20 mouse cellular contexts compared by ENCODE assay signal in genomic region chr2:91223614-91224013, GRCm38 (mm10). TPM values are rescaled to one million over a fixed set of nuclear protein-coding genes. Genes with fewer than 3 reads are reported as not detected.
DNase-seq lines count a peak whose midpoint lies in the region; TF ChIP-seq lines count a peak whose summit lies in the region.
"Had no signal": no experiment of that assay in that cellular context is flagged by ENCODE, and none has a peak within 500 bp of the region (broad histone marks: within the 10 kb centered on the region; RNA-seq: fewer than 3 reads in every experiment).

No protein-coding gene starts in this region.

- DNase-seq in gastrocnemius, adult 2 months = no peak
- DNase-seq in gastrocnemius, adult 8-10 months (ENCODE audit: low spot score in 2 of 2) = no peak
- DNase-seq in layer of hippocampus, adult 2 months (ENCODE audit: low spot score in 2 of 2) = no peak
- no peak for DNase-seq in layer of hippocampus, adult 9-10 months (ENCODE audit: low spot score)
- peak; percentile 20 for DNase-seq in ES-CJ7 (ENCODE audit: low read depth, low spot score)
- DNase-seq in neural tube, embryonic 10.5 days (ENCODE audit: extremely low spot score, low spot score) = no peak
- DNase-seq: adrenal gland, postnatal 10 days; cerebellum, adult 8-10 months; embryo, embryonic 11 days; kidney, postnatal 25 days; lung, adult 2 months; midbrain, embryonic 14.5 days; right cerebral cortex, adult 18-20 months; spleen, adult 18-20 months had no signal

- TF ChIP-seq POLR2A in cortical plate, adult 2 months (IDR thresholded peaks at IDR 0.05; ENCODE audit: extremely low read depth, insufficient read depth, low read length) = no peak

- no peaks in the 10 kb centered on the region for H3K4me1 ChIP-seq in cortical plate, adult 2 months (ENCODE audit: control insufficient read depth, insufficient read depth, low read length)
- H3K4me1 ChIP-seq: embryonic facial prominence, embryonic 15.5 days; hindbrain, embryonic 12.5 days; intestine, embryonic 15.5 days; stomach, embryonic 15.5 days had no signal

- intact Hi-C loops in gastrocnemius, adult 2 months (cut with DNase I) = no loop called here

- H3K4me3 ChIP-seq in gastrocnemius, adult 2 months = no peak overlapping the region
- H3K4me3 ChIP-seq in layer of hippocampus, adult 2 months = no peak overlapping the region
- no peak overlapping the region for H3K4me3 ChIP-seq in cortical plate, adult 2 months (ENCODE audit: insufficient read depth, low read length)
- H3K4me3 ChIP-seq: embryonic facial prominence, embryonic 15.5 days; hindbrain, embryonic 12.5 days; intestine, embryonic 15.5 days; stomach, embryonic 15.5 days had no signal

- H3K27ac ChIP-seq in gastrocnemius, adult 2 months = no peak overlapping the region
- H3K27ac ChIP-seq in layer of hippocampus, adult 2 months = no peak overlapping the region
- no peak overlapping the region for H3K27ac ChIP-seq in cortical plate, adult 2 months (ENCODE audit: insufficient read depth, low read length)
- H3K27ac ChIP-seq: embryonic facial prominence, embryonic 15.5 days; hindbrain, embryonic 12.5 days; intestine, embryonic 15.5 days; macrophage; stomach, embryonic 15.5 days had no signal

- peak; percentile 42 for TF ChIP-seq CTCF in gastrocnemius, adult 2 months (IDR thresholded peaks at IDR 0.05)
- peak; percentile 71 for TF ChIP-seq CTCF in layer of hippocampus, adult 2 months (conservative IDR thresholded peaks at IDR 0.05)
- TF ChIP-seq CTCF in cortical plate, adult 2 months (IDR thresholded peaks at IDR 0.05; ENCODE audit: extremely low read depth, insufficient read depth, low read length) = peak; percentile 45

RNA-seq across cellular contexts. Expression of gene Ddb2, which starts 13.2 kb away (rescaled TPM):
- total RNA-seq in gastrocnemius, adult 2 months (2021) = 1 to 10 TPM; 2.6 to 2.8 TPM
- total RNA-seq in gastrocnemius, adult 8-10 months (2022) = 1 to 10 TPM; 1.2 to 3.5 (median 2.0) TPM
- total RNA-seq in layer of hippocampus, adult 2 months (2021) = 10 to 100 TPM; 12.9 to 13.1 TPM
- polyA plus RNA-seq in cortical plate, adult 2 months (2012; rRNA removed) = 37.4 and 41.3 TPM in 2 replicates

RNA-seq across cellular contexts. Expression of gene Acp2, which starts 20.9 kb away (rescaled TPM):
- 10 to 100 TPM; 12.5 to 13.6 TPM for total RNA-seq in gastrocnemius, adult 2 months (2021)
- 10 to 100 TPM; 10.2 to 11.1 (median 10.5) TPM for total RNA-seq in gastrocnemius, adult 8-10 months (2022)
- 10 to 100 TPM; 50.5 to 57.5 TPM for total RNA-seq in layer of hippocampus, adult 2 months (2021)
- polyA plus RNA-seq in cortical plate, adult 2 months (2012; rRNA removed) = 34.2 and 35.3 TPM in 2 replicates

RNA-seq across cellular contexts. Expression of gene Nr1h3, which starts 21.0 kb away (rescaled TPM):
- total RNA-seq in gastrocnemius, adult 2 months (2021) = 10 to 100 TPM; 26.8 to 26.9 TPM
- 10 to 100 TPM; 20.7 to 31.4 (median 24.5) TPM for total RNA-seq in gastrocnemius, adult 8-10 months (2022)
- 1 to 10 TPM; 4.5 to 5.9 TPM for total RNA-seq in layer of hippocampus, adult 2 months (2021)
- polyA plus RNA-seq in cortical plate, adult 2 months (2012; rRNA removed) = 8.2 and 8.3 TPM in 2 replicates

RNA-seq across cellular contexts. Expression of gene Pacsin3, which starts 32.1 kb away (rescaled TPM):
- 100 to 1,000 TPM; 375 to 428 TPM for total RNA-seq in gastrocnemius, adult 2 months (2021)
- total RNA-seq in gastrocnemius, adult 8-10 months (2022) = 100 to 1,000 TPM; 324 to 413 (median 369) TPM
- 10 to 100 TPM; 25.6 to 27.6 TPM for total RNA-seq in layer of hippocampus, adult 2 months (2021)
- 90.4 and 100 TPM in 2 replicates for polyA plus RNA-seq in cortical plate, adult 2 months (2012; rRNA removed)

RNA-seq across cellular contexts. Expression of gene Madd, which starts 40.0 kb away (rescaled TPM):
- 1 to 10 TPM; 2.9 to 4.0 TPM for total RNA-seq in gastrocnemius, adult 2 months (2021)
- total RNA-seq in gastrocnemius, adult 8-10 months (2022) = 1 to 10 TPM; 1.5 to 3.4 (median 2.2) TPM
- 100 to 1,000 TPM; 250 to 258 TPM for total RNA-seq in layer of hippocampus, adult 2 months (2021)
- polyA plus RNA-seq in cortical plate, adult 2 months (2012; rRNA removed) = 152 and 178 TPM in 2 replicates
